Mouse (Mus musculus) urinary bladder, postnatal 14 days (tissue): ENCODE measurements around the gene Acr.

Experiments used
- DNase-seq: peaks from one replicate; pipeline ENCODE4 v3.0.0; 2021; ENCODE audit warnings: low spot score

Gene Acr

DNA sequence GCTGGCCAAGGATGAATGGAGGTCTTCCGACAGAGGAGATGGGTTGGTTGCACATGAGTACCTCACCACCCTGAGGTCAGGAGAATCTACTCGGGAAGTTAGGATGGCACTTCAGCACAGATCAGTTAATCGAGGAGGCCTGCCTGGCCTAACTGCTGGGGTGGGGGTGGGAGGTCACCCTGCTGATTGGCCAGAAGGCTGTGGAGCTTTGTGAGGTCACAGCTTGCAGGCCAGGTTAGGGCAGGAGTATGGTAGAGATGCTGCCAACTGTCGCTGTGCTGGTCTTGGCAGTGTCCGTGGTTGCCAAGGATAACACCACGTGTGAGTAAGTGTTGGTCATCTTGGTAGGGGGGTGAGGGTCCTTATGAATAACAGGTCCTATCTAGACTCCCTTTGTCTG lies at the start of gene Acr:
Gene Acr (plus strand): TSS at position 213 of the 400 bp plus-strand sequence.
- no peak for DNase-seq

DNA sequence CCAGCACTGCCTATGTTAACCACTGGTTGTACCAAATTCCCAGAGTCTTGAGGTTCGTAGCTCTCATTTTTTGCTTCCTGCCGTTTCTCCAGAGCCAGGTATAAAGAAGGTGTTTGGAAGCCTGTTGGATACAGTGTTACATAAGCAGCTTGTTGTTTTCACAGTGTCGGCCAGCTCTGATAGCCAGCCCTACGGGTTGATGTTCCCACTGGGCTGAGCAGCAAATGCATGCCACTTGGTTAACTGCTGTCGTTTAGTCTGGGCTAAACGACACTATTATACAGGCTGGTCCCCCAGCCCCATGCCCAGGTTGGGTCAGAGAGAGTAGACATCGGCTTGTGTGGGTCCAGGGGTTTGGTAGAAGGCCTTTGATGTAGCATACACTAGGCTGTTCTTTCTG lies 46.2 kb upstream of the Acr start:
- no peak for DNase-seq

DNA sequence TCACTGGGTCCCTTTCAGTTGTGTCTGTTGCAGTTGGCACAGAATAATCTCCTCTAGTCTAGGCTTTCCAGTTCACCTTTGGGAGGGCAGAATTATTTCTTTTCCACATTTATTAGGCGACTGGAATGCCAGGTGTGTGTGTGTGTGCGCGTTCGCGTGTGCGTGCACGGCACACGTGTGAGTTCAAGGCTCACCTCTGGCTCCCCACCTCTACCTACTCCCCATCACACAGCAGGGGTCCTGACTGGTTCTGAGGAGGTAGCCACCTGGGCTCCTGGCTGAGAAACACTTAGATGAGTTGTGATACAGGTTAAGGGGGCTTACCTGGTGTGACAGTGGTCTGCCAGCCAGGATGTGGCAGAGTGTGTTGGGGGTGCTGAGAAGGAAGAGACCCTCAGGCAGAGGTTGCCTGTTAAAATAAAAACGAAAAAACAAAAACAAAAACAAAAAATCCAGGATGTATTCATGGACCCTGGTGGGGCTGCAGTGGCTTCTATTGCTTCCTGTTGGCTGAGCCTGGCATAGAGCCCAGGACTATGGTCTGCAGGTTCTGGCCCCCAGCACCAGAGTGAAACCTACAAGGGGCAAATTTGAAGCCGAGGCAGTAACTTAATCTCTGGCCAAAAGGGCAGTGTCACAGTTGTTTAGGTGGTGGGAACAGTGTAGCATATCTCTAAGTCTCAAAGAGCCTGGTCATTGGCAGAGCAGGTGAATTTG lies 45.4 kb upstream of the Acr start:
- DNase-seq, result no peak

DNA sequence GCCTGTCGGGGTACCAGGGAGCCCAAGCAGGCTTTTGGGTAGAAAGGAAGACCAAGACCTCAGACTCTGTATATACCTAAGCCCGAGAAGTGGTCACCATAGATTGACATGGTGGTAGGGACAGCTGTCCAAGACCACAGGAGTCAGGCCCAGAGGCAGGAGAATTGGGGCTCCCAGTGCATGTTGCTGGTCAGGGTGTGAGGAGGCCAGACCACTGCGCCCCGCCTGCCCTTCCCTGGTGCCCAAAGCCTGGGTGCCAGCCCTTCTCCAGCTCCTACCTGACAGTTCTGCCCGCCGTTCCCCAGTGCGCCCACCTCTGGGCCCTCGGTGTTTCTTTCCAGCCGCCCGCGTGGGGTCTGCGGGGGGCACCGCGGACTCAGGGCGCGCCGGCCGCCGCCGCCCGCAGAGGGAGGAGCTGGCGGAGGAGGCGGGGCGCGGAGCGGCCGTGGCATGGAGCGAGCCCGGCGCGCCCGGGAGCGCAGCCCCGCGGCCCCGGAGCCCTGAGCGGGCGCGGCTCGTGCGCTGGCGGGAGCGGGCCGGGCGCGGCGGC lies 44.8 kb upstream of the Acr start:
- DNase-seq, result no peak

DNA sequence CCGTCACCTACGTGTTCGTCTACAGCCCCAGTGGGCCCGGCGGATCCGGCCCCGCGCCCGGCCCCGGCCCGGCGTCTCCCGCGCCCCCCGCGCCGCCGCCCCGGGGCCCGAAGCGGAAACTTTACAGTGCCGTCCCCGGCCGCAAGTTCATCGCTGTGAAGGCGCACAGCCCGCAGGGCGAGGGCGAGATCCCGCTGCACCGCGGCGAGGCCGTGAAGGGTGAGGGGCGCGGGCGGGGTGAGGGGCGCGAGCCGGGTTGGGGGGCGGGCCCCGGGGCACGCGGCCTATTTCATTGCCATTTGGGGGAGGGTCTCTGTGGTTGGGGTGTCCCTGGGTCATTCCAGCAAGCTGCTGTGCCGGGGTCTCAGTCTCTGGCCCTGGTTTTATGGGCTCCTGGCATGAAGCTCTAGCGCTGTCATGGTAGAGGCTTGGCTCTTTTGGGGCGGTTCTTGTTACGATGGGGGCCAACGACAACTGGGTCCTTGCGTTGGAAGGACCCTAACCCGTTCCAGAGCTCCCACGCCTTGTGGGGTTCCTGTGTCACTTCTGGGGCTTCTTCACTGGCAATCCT lies 44.0 kb upstream of the Acr start:
- DNase-seq, result no peak

DNA sequence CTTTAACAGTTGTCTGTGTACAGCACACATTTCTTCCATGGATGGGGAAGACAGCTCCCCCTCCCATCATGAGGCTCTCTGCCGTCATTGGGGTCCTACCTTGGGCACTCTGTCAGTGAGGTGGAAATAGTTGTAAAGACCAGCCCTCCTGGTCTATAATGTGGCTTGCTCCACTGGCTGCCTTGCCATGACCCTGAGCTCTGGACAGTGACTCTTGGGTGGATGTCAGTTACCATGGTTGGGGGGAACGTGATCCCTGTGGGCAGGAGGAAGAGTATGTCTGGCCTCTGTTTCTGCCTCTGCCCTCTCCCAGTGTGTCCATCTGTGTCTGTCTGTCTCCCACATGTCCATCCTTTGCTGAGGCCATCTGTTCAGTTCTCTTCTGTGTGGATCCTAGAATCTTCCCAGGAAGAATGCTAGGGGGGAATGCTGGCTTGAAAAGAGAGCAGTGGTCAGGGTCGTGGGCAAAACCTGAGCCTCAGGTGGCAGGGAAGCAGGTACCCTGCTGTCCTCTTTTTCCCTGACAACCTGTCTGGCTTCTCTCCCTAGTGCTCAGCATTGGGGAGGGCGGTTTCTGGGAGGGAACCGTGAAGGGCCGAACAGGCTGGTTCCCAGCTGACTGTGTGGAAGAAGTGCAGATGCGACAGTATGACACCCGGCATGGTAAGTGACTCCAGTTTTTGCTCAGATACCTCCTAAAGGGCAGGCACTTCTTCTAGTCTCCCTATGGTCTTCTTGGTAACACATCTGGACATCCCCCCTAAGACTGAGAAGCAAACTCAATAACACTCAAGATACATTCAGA lies 43.3 kb upstream of the Acr start:
- no peak for DNase-seq

DNA sequence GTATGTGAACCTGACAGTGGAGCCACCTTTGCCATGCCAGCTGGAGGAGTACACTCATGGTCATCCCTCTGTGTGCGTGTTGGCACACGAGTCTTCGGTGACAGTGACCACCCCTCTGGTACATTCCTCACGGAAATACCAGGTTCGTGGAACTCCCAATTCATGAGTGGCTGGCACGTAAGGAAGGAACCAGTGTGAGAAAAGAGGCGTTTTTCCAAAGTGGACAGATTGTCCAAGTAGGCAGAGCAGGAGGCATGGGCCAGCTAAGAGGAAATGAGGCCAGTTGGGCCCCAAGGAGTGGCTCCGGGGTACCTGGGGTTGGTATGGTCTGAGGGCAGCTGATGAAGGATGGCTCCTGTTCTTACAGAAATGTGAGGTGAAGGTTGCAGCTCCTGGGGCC lies 42.7 kb upstream of the Acr start:
- no peak for DNase-seq

DNA sequence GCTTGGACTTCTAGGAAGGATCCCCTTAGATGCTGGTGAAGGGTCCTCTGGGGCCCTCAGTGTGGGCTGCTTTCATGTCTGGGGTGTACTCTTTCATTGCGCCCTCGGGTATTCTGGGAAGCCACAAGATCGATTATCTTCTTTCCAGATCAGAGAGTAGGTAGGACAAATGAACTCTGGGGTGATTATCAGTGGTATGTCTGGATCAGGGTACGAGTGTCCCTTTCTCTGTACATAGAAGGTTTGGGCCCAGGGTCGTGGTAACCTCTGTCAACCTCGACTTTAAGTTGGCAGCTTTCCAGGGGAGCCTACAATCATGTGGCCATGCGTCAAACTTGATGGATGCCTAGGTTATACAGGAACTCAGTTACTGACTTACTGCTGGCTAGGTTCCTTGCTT lies 42.2 kb upstream of the Acr start:
- DNase-seq, result no peak

DNA sequence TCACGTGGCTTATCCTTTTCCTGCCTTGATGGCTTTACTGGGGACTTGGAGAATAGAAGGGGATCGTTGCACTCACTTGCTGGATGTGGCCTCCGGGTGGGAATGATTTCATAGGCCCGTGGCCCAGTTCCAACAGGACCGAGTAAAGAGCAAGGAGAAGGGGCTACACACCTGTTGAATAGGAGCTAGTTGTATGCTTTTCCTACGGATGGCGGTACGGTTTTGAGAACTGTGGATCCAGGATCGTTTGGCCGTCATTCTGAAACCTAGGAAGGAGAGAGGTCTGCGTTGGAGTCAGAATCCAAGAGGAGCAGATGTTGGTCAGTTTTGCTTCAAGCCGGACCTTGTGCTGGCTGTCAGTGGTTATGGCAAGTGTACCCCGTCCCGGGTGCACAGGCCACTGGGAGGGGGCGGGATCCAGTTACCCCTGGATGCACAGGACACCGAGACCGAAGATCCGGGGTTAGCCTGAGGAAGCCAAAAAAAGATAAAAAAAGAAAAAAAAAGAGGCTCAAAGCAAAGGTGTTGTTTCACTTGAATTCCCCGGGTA lies 41.3 kb upstream of the Acr start:
- no peak for DNase-seq

DNA sequence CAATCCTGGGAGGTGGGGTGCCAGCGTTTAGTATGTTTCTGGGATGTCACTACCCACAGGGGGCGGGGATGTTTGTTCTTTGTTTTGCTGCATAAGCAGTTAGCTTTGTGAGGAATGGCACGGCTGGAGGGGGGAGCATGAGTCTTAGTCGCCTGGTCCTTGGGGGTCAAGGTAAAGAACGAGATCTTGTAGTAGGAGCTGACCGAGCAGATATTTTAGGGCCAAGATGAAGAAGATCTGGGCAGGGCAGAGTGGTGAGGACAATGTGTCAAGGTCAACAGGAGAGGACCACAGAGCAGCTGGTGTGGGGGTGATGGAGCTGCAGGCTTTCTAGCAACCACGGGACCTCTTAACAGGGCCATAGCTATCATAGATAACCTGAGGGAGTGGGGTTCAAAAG lies 40.7 kb upstream of the Acr start:
- DNase-seq, result no peak

DNA sequence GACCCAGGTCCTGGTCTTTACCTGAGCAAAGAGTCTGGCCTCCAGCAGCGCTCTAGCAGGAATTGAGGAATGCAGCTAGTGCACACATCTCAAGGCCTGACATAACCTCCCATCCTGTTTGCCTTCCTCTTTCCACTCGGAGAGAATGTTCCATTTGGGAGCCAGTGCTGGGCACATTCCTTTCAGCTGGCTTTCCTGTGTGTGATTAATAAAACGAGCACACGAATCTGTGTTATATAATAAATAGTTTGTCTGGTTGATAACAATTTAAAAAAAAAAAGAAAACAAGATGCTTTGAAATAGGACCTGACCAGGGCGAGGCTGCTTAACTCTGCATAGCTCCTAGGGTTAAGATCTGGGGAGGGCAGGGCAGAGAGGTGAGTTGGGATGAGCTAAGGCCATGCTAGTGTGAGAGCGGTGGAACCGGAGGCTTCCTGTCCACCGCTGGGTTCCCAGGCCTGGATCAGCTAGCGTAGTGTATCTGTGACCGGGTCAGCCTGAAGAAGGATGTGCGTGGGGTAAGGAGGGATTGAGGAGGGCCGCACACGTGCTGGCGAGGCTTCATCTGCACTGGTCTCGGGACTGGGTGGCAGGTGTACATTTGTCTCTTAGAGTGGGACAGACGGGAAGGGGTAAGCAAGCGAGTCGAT lies 39.8 kb upstream of the Acr start:
- DNase-seq, result no peak

DNA sequence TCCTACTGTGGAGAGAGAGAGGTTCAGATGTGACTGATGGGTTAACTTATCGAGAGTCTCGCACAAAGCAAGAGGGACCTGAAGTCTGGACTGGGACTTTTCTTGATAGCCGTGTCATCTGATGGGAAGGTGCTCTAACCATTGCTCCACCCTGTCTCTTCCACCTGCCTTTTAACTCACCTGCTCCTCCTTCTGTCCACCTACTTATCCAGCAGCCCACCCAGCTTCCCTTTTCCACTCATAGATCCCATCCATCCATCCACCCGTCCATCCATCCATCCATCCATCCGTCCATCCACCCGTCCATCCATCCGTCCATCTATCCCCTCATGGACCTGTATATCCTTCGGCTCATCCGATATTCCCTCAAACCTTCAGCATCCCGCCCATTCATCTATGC lies 39.2 kb upstream of the Acr start:
- no peak for DNase-seq

DNA sequence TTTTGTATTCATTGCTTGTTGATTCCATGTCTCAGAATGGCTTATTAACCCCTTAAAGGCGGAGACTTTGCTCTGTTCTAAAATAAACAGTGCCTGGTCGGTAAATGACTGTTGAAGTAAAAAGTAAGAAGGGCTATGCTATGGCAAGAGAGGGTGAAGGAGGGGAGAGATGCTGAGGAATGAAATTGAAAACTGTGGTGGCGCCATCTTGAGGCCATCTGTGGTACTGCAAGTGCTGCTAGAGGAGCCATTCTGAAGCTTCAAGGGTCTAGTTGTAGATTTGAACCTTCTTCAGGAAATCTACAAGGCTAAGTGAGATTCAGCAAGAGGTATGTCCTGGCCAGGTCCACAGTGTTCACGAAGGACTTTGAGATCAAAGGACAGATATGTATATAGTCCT lies 37.8 kb upstream of the Acr start:
- peak; percentile 56 for DNase-seq

DNA sequence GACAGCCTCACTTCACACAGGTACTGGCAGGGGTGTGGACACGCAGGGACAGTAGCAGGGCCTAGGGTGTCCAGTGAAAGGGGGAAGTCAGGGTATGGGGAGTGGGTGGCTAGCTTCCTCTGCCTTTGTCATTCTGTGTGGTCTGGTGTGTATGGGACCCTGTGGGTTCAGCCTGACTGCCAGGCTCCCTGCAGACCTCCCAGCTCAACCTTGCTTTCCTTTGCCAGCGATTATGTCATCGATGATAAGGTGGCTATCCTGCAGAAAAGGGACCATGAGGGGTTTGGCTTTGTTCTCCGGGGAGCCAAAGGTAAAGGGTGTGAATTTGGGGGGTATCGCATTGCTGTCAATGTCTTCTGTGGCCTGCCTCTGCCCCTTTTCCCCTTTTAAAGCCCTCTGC lies 36.7 kb upstream of the Acr start:
- no peak for DNase-seq

DNA sequence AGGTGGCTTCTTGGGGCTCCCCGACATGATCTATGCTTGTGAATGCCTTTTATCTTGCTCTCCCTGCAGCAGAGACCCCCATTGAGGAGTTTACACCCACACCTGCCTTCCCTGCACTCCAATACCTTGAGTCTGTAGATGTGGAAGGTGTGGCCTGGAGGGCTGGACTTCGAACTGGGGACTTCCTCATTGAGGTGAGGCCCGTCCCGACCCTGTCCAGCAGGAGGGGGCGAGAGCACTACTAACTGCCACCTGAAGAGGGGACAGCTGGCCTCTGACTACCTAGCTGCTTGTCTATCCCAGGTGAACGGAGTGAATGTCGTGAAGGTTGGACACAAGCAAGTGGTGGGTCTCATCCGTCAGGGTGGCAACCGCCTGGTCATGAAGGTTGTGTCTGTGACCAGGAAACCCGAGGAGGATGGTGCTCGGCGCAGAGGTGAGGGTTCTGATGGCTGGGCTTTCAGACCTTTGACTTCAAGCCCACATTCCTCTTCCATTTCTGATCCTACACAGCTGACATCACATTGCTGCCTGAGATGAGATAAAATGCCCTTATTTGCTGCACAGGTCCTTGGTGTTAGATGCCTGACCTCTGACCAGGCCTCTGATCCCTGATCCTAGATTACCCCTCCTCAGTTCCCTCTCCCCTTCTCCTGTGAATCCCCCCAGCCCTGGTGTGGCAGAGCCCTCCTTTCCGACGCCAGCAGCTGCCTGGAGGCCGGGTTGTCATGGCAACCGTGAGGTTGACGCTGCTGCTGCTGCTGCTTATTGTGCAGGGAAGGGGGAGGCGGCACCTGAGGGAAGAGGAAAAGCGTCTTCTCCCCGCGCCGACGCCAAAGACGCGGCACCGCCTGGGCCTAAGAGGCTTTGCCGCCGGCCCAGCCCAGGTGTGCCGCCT lies 35.9 kb upstream of the Acr start:
- no peak for DNase-seq

DNA sequence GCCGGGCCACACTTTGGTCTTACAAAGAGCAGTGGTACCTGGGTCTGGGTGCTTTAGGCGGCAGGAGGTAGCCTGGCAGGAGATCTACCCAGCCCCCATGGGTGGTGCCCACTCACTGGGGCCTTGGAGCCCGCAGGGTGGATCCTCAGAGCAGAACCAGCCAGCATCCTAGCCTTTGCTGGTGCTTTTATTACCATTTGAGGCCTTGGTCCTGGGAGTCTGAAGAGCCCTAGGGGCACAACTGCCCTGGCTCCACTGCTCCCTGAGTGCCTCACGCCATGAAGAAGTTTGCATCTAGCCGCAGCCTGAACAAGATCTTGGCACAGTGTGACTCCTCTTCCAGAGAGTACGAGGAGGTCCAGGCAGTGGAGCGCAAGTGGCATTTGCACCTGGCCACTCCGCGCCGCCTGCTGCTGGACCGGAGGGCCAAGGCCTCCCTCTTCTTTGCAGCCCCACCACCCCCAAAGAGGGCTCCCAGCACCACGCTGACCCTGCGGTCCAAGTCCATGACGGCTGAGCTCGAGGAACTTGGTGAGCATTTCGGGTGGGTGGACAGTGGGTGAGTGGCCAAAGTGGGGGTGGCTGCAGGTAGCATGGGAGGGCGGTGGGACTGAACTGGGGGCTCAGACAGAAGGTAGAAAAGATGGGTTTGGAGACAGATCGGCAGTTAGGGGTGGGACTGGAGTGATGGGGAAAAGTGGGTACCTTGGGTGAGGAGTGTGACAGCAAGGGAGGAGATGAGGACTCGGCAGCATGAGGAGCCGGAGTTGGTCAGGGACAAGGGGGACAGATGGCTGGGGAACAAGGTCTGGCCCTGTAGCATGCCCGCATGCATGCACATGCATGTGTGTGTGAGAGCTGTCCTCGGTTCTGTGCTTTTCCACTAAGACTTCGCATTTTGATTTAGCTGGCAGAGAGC lies 34.9 kb upstream of the Acr start:
- no peak for DNase-seq

DNA sequence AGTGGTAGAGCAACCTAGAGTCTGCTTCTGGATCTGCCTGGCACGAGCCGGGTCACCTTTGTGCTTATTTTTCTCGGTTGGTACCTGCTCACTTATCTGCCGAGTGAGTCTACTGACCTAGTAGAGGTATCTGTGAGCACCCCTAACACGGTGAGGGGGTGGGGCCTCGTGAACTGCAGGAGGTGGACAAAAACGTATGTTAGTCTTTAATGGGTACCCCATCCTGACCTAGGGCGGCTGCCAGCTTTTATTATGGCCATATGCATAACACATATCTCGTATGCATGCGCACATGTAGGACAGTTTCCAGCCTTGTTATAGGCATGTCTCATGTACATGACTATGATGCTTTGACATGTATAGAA lies 34.3 kb upstream of the Acr start:
- no peak for DNase-seq

DNA sequence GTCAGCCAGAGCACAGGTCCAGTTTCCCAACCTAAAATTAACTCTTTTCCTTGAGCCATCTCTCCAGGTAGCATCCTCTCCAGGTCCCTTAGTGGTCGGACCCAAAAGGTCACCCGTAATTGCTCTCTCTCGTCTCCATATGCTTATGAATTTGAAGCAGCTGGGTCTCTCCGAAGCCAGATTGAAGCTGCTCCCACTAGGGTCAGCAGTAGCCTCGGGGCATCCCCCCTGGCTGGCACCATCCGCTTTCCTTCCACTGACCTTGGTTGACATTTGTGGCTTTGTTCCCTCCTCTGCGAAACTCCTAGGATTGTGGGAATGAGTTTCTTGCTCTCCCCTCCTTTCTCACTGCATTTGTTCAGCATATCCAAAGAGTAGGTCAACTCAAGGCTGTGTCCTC lies 24.0 kb upstream of the Acr start:
- DNase-seq, result no peak

DNA sequence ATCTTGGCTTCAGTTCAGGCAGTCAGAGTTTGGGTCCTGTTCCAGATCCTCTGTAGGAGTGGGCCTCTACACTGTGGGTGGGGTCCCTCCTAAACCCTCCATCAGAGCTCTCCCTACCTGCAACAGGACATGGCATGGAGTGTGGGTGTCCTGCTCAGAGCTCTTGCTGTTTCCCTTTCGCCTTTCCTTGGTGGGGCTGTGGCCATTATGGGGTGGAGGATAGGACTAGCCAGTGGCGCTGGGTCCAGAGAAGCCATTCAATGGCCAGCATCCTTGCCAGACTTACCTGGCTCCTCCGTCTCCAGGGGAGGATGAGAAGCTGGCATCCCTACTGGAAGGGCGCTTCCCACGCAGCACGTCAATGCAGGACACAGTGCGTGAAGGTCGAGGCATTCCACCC lies 20.8 kb upstream of the Acr start:
- no peak for DNase-seq
